Mouse (Mus musculus) telencephalon, adult 2 months (tissue): ENCODE results near the gene Tent4a.
A peak's percentile ranks its signal among the peaks of the same experiment; 100 is the strongest.

Experiments
- DNase-seq: peaks from one replicate; pipeline ENCODE4 v3.0.0-alpha.2; 2011; ENCODE audit warnings: low read depth, low spot score

Tent4a gene

DNA sequence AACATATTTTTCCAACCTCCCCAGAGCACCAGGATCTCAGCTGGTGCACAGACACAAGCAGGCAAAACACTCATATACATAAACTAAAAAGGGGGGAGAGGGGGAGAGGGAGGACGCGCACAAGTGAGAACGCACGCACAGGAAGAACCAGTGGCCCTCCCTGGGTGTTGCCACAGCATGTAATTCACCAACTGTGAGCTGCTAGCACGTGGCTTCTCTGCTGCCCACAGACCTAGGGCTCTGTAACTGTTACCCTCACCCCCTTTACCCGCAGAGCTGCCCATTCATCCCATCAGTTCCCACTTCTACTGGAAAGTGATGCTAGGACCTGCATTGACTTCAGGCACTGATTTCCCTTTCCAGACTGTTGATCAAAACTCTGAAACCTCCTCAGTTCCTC, 15.3 kb downstream of the Tent4a start:
- no peak for DNase-seq

- DNase-seq, result no peak
Measured at GRCm38 (mm10) chr13:69517445-69517844, 17.0 kb downstream of the Tent4a start.

GRCm38 (mm10) chr13:69515091-69515490, 19.3 kb downstream of the Tent4a start:
- no peak for DNase-seq

DNA sequence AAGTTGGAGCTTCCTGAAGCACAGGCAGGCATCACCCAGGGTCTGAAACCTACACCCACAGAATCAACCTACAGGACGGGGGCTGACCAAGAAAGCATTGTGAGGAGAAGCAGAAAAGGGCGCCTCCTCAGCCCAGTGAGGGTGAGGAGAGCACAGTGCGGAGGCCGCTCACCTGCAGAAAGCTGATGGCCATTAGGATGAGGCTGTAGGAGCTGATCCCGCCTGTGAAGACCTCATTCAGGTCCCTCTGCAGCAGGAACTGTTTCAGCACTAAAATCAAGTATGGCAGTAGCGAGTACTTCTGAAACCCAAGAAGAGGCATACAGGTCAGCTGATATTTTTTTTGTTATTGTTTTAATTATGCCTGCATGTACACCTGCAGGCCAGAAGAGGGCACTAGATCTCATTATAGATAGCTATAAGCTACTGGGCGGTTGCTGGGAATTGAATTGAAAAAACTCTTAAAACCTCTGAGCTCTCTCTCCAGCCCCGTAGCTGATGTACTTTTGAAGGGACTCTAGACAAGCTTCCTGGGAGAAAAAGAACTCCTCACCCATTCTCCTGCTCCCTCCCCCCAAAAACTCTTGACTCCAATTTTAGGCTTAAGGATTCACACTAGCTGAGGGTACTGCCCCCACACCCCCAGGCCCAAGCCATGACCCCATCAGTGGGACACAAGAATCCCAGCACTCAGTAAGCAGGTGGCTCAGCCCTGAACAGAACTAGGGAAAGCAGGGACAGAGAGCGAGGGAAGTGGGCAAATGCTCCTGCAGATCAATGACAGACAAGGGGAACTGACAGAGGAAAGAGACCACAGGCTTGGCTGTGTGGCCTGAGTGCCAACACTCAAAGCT, 24.8 kb downstream of the Tent4a start:
- no peak for DNase-seq

DNA sequence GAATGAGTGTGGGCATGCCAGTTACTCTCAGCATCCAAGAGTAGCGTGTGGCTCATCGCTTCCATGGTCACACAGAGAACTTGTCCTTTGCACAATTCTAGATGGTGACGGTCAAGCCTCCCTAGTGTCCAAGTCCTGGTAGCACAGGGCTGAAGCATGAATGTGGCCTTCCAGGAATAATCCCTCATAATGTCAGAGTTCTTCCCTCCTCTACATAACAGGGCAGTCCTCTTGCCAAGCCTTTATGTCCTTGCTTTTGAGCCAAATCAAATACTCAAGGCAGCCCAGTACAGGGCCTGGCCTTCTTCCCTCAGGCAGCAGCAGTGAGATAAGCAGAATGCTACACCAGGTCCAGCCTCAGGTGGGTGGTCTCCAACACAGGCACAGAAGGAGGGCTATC, 26.8 kb downstream of the Tent4a start:
- no peak for DNase-seq

DNA sequence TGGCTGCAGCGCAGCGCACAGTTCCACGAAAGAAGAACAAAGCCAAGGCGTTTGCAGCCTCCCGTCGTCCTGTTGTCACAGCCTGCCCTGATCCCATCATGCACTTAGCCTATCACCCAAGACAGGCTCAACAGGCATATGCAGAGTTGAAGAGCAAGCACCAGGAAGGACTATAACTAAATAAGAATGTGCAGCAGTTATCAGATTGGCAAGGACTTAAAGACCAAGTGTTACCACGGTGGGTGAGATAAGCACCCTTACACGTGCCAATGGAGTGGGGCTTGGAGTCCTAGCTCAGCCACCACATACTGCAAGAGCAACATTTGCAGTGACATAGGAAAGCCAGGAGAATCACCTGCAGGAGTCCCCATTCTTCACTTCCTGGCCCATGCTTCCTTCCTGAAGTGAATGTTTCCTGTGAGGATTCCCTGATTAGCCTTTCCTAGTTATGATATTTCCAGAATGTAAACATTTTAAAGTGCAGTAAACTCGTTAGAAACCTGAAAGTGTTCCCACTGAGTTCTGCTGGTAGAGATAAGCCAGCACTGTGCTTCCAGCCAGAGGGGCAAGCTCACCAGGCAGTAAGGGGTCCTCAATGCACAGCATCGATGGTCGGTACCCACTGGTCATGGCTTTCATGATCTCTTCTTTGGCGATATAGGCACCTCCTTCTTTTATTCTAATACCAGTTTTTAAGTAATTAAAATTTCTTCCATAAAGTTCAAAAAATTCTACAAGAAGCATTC, 27.9 kb downstream of the Tent4a start:
- no peak for DNase-seq

DNA sequence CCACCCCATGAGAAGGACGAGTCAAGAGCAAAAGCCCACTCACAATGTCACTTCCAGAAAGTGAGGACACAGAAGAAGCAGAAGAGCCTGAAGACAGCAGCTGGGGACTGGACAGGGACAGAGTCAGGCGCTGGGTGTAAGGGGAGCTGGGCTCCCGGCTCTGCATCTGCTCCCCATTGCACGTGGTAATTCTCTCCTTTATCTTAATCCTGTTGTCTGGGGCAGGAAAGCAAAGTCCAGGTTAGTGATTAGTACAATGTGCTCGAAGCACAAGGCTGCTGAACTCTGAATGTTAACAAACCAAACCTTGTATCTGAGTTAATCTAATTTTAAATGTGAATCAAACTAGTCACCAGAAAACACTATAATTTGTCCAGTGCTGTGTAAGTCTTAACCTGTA, 31.6 kb downstream of the Tent4a start:
- DNase-seq, result no peak

DNA sequence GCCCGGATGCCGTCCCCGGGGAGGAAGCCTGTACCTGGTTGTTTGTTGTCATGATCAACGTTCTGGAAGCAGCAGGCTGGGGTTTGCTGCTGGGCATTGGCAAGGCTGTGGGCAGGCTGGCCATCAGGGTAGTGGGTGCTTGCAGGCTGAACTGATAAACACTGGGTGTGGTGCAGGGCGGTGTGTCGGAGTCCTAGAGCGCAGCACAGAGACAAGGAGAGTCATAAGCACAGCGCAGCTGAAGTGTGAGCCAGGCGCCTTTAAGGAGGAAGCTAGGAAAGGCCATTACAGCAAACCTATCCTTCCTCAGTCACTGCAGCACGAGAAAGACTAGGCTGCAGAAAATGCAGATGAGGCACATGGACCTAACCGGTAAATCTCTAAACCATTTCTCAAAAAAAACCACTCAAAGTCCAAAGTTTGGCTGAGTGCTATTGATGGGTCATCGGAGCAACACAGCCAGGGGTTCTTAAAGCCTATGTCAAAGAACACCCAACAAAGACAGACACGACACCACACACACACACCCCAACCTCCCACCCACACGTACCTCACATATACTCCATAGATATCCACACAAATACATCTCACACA, 32.2 kb downstream of the Tent4a start:
- no peak for DNase-seq

DNA sequence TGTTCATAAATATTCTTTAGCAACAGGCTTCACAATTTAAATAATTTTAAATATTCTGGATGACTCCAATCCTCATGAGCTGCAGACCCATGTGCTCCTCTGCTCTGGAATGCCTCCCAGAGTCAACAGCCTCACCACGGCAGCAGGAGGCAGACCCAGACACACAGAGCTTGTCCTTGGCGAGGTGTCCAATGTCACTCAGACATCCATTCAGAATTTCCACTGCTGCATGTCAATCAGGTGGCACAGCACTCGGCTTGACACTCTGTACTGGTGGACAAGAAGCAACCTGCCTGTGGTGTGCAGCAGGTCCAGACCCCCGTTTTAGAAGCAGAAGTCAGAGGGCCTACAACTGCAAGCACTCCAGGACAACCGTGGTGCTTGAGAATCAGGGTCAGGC, 36.1 kb downstream of the Tent4a start:
- no peak for DNase-seq

DNA sequence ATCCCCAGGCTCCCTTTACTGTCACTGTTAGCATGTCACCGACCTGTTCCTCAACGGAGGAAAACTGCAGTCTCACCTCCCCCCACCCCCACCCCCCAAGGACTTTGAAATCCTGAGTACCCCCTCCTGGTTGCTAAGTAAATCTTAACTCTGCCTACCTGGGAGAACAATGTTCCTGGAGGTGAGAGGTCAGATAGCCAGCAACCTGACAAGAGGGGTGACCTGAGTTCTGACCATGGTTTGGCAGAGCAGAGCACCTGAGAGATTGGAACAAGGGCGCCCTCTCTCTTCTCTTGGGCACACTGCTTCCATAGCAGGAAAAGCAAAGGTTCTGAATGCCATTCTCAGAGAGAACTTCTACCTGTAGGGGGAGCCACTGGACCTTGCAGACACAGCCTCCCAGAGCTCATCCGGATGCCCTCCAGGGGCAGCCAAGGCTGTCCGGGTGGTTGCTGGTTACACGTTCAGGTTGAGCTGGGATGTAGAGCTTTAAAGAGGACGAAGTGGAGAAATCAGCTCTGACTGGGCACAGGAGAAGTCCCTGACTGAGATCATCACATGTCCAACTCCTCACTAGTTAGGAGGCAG, 41.4 kb downstream of the Tent4a start:
- no peak for DNase-seq

DNA sequence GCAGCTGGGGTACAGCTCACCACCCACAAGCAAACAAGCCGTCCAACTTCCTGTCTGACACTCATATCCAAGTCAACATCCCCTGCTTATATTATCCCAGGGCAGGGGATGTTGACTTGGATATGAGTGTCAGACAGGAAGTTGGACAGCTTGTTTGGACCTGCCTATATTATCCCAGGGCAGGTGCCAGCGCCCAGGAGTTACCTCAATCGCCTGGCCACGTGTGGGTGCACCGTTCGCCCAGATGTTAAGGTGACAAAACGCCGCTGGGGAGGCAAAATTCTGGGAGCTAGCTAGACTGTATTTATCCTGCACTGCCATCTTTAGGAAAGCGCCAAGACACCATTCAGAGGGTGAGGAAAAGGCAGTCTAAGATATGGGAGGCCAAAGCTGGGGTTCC, 44.6 kb downstream of the Tent4a start:
- no peak for DNase-seq

DNA sequence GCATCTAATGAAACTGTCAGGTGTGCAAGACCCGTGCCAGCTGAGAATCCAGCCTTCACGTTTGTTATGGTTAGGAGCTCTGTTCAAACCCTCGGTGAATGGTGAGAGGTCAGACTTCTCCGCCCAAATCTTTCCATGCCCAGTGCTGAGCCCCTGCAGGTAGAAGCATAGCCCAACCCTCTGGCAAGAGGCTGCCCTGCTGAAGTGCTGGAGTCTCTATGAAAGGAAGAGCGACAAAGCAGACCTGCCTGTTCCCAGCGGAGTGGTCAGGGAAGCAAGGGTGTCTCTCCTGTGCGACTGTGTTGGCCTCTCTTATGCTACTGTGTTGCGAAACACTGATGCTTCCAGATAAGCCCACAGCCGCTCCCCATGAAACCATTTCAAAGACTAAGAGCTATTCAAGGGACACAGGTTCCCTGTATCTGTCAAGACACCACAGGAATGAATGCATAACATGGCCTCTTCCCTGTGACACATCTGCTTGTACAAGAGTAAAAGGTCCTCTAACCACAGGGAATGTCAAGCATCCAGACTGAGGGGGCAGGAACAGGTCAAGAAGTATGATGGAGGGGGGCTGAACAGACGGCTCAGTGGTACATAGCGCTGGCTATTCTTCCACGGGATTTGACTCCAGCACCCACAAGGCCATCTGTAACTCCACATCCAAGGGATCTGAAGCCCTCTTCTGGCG, 45.7 kb downstream of the Tent4a start:
- DNase-seq, result no peak

- DNase-seq, result no peak
Measured at GRCm38 (mm10) chr13:69487611-69488275, 46.7 kb downstream of the Tent4a start.

DNA sequence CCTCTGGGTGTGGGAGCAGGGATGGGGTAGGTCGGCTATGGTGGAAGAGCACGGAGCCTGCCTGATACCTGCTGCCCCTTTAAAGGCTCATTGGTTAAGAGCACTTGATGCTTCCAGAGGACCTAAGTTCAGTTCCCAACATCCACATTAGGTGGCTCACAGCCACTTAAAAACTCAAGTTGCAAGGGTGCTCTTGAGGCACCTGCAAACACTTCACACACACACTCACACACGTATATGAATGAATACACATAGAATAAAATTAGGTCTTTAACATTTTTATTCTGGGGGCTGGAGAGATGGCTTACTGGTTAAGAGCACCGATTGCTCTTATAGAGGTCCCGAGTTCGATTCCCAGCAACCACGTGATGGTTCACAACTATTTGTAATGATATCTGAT, 47.3 kb downstream of the Tent4a start:
- DNase-seq, result no peak

DNA sequence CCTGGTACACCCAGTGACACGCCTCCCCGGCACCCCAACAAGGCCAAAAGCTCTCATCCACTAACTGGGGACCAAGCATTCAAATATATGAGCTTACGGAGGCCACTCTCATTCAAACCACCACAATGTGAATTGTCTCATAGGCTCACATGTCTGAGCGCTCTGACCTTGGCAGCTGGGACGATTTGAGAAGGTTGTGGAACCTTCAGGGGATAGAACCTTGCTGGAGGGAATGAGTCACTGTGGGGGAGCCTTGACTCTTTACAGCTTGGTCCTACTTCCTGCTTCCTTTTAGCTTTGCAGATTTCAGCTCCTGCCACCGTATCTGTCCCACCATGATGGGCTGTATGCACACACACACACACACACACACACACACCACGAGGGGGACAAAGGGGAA, 48.6 kb downstream of the Tent4a start:
- DNase-seq, result no peak

DNA sequence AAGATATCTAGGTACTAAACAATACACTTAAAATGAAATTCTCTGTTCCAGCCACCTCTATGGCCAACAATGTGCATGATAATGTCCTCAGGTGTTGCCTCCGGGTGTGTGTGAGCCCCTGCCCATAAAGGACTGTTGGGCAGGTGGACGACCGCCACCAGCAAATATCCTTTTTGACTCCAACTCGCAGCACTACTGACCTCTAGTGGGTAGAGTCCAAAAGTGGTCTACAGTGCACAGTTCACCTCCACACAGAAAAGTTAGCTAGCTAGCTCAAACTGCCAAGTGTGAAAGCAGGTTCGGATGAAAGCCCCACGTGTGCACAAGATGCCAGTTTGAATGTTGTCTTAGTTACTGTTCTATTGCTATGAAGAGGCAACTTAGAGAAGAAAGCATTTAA, 49.1 kb downstream of the Tent4a start:
- DNase-seq, result no peak

DNA sequence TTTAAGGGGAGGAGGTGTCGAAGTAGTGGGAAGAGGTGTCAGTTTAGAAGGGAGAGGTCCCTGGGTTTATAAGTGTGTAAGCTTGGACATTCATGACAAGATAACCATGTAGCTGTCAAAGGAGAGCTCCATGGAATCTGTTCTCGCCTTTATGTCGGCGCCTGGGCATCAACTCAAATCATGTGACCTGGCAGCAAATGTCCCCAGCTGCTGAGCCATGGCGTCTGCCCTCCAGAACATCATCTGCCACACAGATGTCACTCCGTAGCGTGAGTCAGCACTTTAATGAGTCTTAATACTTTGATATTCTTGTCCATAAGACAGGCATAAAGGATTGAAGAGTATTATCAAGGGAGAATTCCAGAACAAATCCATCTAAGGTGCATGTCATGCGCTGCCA, 51.7 kb downstream of the Tent4a start:
- DNase-seq, result no peak

DNA sequence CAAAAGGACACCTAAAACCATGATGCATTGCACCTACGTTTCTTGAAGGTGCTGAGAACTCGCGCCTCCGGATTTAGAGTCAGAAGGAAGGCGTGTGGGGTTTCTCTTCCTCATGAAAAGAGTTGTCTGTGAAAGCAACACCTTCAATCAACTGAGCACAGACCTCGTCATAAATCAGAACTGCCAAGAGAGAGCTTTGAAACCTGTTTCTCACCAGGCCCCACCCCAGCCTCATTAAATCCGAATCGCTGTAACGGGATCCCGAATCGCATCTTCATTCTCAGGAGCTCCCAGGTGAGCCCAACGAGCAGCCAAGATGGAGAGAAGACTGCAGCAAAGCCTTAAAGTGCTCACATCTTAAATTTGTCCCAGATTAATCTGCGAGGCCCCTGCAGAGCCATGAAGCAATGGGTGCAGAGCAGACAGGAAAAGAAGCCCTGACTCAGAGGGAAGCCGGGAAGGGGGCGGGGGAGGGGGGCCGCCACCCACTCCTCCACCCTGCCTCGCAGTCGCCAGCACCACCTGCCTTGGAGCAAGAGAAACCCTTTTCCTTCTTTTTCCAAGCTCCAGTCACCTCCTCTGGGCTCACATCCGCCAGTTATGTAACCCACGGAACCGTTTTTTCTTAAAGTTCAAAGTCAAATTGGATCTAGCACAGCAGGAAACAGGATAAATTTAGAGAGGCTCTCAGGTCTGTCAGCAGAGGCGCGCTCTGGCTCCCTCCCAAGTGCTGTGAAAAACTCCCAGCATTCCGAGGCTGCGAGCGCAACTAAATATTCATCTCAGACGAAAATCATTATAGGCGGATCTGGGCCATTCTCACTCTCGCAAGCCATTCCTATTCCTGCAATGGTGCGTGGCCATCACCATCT, 52.5 kb downstream of the Tent4a start:
- peak; percentile 97 for DNase-seq

GRCm38 (mm10) chr13:69481026-69481425, 53.4 kb downstream of the Tent4a start:
- no peak for DNase-seq

DNA sequence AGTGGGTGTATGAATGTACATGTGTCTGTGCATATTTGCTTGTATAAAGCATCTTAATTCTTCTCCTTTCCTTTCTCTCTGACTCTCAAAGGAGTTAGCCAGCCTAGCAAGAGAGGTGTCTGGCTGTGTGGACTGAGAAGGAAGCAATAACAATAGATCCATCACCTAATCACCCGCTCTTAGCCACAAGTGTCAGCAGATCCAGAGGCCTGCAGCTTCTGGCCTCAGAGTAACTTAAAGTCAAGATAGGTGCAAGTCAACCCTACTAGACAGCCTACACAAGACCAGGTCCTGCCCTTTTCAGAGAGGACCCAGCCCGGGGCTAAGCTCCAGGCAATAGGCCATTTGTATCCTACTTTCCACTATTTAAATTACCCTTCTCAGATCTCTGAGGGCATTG, 54.5 kb downstream of the Tent4a start:
- DNase-seq, result no peak
